Mouse (Mus musculus): ENCODE measurements around the gene Usp2. TPM values are rescaled to one million over a fixed set of nuclear protein-coding genes. Genes with fewer than 3 reads are reported as not detected.
A peak's percentile ranks its signal among the peaks of the same experiment; 100 is the strongest.

Gene Usp2
- polyA plus RNA-seq, 2 experiments = 4.9 to 24.4 TPM

DNA sequence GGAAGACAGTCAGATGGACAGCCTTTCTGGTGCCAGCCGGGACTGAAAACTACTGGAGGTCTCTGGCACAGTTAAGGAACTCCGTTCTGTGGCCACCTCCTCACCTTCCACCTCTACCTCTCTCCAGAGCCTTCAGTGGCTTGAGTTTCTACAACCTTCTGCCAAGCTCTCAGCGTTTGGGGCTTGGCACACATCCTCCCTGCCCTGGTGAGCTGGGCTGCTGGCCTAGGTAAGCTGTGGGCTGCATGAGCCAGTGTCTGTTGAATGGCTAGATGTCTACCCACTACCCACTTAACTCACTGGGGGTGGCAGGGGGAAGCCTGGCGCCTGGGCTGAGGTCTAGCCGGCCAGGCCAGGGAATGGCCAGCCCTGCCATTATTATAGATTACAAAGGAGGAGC, 6.3 kb downstream of the Usp2 start:
- H3K4me3 ChIP-seq (replicated peaks; ENCODE audit: low read length) = no peak overlapping the region
- H3K9me3 ChIP-seq (ENCODE audit: control insufficient read depth, low read length) = no peaks in the 10 kb centered on the region
- no peak overlapping the region for H3K4me2 ChIP-seq (replicated peaks; ENCODE audit: low read depth, low read length, severe bottlenecking)
- 69% methylated on average over 5 of the region's 5 CpGs for WGBS
- no peak overlapping the region for H3K27ac ChIP-seq (replicated peaks; ENCODE audit: low read depth, low read length)
- TF ChIP-seq POLR2A (IDR thresholded peaks at IDR 0.05; ENCODE audit: borderline replicate concordance, extremely low read depth, insufficient read depth, insufficient read length) = no peak
- DNase-seq (ENCODE audit: low spot score) (no peak), ATAC-seq (ENCODE audit: low FRiP score, low read depth) (no peak)
- H3K36me3 ChIP-seq (ENCODE audit: control insufficient read depth, insufficient read depth, low read length) = no peaks in the 10 kb centered on the region
- peaks cover 9% of the 10 kb centered on the region for H3K4me1 ChIP-seq (ENCODE audit: control insufficient read depth, insufficient read depth, low read length)
- no peaks in the 10 kb centered on the region for H3K27me3 ChIP-seq (ENCODE audit: control insufficient read depth, insufficient read depth, low read length)
- no peak overlapping the region for H3K9ac ChIP-seq (ENCODE audit: low read depth, low read length, severe bottlenecking)

DNA sequence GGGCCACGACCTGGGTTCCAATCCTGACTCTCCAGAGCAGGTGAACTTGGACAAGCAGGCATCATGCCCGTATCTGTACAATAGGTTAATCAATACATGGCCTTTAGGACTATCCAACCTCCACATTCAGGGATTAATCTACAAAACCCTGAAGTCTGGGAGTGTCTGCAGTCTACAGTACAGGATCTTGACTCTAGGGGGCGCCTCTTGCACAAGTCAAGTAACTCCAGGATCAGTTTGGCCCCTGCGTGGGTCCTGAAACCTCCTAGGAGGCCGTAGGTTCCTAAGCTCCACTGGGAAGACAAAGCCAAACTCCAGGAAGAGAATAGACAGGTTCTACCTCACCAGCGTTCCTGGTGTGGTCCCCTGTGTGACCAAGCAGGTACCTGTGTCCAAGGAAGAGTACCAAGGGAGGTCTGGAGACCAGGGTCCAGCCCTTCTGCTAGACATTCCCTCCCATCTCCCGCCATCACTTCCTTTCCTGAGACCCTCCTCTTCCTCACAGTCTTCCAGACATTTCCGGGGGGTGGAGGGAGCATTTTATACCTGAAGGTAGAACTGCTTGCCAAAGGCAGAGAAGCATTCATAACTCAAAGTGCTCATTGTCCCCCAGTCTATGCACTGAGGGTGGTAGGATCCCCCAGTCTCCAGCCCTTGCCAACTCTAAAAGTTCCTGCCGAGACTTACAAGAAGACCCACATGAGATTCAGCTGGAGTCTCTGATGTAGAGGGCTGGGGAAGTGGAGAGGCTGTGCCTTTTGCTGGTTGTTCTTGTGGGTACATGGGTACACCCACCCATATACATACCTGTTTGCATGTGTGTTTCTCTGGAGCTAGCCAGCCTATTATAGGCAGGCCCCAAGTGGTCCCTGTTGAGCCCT, 7.8 kb downstream of the Usp2 start:
- no peaks in the 10 kb centered on the region for H3K27me3 ChIP-seq (ENCODE audit: control insufficient read depth, insufficient read depth, low read length)
- no peaks in the 10 kb centered on the region for H3K9me3 ChIP-seq (ENCODE audit: control insufficient read depth, low read length)
- DNase-seq (ENCODE audit: low spot score) (no peak), ATAC-seq (ENCODE audit: low FRiP score, low read depth) (no peak)
- H3K9ac ChIP-seq (ENCODE audit: low read depth, low read length, severe bottlenecking) = no peak overlapping the region
- H3K27ac ChIP-seq (replicated peaks; ENCODE audit: low read depth, low read length) = no peak overlapping the region
- H3K4me3 ChIP-seq (replicated peaks; ENCODE audit: low read length) = no peak overlapping the region
- TF ChIP-seq POLR2A (IDR thresholded peaks at IDR 0.05; ENCODE audit: borderline replicate concordance, extremely low read depth, insufficient read depth, insufficient read length) = no peak
- H3K36me3 ChIP-seq (ENCODE audit: control insufficient read depth, insufficient read depth, low read length) = no peaks in the 10 kb centered on the region
- 63% methylated on average over 9 of the region's 9 CpGs for WGBS
- peaks cover 15% of the 10 kb centered on the region for H3K4me1 ChIP-seq (ENCODE audit: control insufficient read depth, insufficient read depth, low read length)
- no peak overlapping the region for H3K4me2 ChIP-seq (replicated peaks; ENCODE audit: low read depth, low read length, severe bottlenecking)

DNA sequence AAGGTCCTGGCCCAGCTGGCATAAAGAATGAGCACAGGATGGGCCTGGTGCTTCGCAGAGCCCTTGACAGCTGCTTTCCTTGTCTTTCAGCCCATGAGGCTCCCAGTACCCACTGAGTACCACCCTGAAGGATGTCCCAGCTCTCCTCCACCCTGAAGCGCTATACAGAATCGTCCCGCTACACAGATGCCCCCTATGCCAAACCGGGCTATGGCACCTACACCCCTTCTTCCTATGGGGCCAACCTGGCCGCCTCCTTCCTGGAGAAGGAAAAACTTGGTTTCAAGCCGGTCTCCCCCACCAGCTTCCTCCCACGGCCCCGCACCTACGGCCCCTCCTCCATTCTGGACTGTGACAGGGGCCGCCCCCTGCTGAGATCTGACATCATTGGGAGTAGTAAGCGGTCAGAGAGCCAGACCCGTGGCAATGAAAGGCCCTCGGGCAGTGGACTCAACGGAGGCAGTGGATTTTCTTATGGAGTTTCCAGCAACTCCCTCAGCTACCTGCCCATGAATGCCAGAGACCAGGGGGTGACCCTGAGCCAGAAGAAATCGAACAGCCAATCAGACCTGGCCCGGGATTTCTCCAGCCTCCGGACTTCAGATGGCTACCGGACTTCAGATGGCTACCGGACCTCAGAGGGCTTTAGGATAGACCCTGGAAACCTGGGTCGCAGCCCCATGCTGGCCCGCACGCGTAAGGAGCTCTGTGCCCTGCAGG, 8.6 kb downstream of the Usp2 start:
- no peak overlapping the region for H3K4me3 ChIP-seq (replicated peaks; ENCODE audit: low read length)
- H3K4me2 ChIP-seq (replicated peaks; ENCODE audit: low read depth, low read length, severe bottlenecking) = no peak overlapping the region
- H3K4me1 ChIP-seq (ENCODE audit: control insufficient read depth, insufficient read depth, low read length) = peaks cover 17% of the 10 kb centered on the region
- H3K9me3 ChIP-seq (ENCODE audit: control insufficient read depth, low read length) = no peaks in the 10 kb centered on the region
- no peak for ATAC-seq (ENCODE audit: low FRiP score, low read depth)
- DNase-seq (ENCODE audit: low spot score) = no peak
- no peaks in the 10 kb centered on the region for H3K27me3 ChIP-seq (ENCODE audit: control insufficient read depth, insufficient read depth, low read length)
- H3K9ac ChIP-seq (ENCODE audit: low read depth, low read length, severe bottlenecking) = no peak overlapping the region
- no peaks in the 10 kb centered on the region for H3K36me3 ChIP-seq (ENCODE audit: control insufficient read depth, insufficient read depth, low read length)
- no peak for TF ChIP-seq POLR2A (IDR thresholded peaks at IDR 0.05; ENCODE audit: borderline replicate concordance, extremely low read depth, insufficient read depth, insufficient read length)
- no peak overlapping the region for H3K27ac ChIP-seq (replicated peaks; ENCODE audit: low read depth, low read length)
- WGBS = 71% methylated on average over 24 of the region's 24 CpGs

DNA sequence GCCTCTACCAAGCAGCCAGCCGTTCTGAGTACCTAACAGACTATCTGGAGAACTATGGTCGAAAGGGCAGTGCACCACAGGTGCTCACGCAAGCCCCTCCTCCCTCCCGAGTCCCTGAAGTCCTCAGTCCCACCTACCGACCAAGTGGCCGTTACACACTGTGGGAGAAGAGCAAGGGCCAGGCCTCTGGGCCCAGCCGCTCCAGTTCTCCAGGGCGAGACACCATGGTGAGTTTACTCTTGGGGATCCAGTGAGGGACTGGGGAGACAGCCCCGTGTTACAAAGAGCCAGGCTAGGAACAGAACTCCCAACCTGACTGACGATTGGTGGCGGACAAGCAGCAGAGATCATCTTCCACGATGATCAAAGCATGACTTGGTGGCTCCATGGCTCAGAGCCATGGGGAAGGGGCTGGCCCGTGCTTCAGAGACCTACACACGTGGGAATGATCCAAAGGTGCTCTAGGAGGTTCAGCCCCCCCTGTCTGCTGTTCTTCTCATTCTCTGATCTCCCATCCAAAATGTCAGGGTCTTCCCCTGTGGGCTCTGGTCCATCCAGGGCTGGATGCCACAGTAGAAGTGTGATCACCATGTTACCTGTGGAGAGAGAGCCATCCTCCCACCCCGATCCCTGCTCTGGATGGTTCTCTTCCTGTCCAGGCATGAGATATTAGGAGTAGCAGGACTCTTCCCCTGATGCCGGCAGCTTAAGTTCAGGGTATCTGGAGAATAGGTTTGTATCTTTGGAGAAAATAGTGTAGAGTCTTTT, 9.4 kb downstream of the Usp2 start:
- H3K4me3 ChIP-seq (replicated peaks; ENCODE audit: low read length) = no peak overlapping the region
- H3K27me3 ChIP-seq (ENCODE audit: control insufficient read depth, insufficient read depth, low read length) = no peaks in the 10 kb centered on the region
- DNase-seq (ENCODE audit: low spot score) (no peak), ATAC-seq (ENCODE audit: low FRiP score, low read depth) (no peak)
- no peak overlapping the region for H3K4me2 ChIP-seq (replicated peaks; ENCODE audit: low read depth, low read length, severe bottlenecking)
- H3K36me3 ChIP-seq (ENCODE audit: control insufficient read depth, insufficient read depth, low read length) = no peaks in the 10 kb centered on the region
- H3K27ac ChIP-seq (replicated peaks; ENCODE audit: low read depth, low read length) = no peak overlapping the region
- 69% methylated on average over 16 of the region's 16 CpGs for WGBS
- no peaks in the 10 kb centered on the region for H3K9me3 ChIP-seq (ENCODE audit: control insufficient read depth, low read length)
- TF ChIP-seq POLR2A (IDR thresholded peaks at IDR 0.05; ENCODE audit: borderline replicate concordance, extremely low read depth, insufficient read depth, insufficient read length) = no peak
- peaks cover 14% of the 10 kb centered on the region for H3K4me1 ChIP-seq (ENCODE audit: control insufficient read depth, insufficient read depth, low read length)
- H3K9ac ChIP-seq (ENCODE audit: low read depth, low read length, severe bottlenecking) = no peak overlapping the region

DNA sequence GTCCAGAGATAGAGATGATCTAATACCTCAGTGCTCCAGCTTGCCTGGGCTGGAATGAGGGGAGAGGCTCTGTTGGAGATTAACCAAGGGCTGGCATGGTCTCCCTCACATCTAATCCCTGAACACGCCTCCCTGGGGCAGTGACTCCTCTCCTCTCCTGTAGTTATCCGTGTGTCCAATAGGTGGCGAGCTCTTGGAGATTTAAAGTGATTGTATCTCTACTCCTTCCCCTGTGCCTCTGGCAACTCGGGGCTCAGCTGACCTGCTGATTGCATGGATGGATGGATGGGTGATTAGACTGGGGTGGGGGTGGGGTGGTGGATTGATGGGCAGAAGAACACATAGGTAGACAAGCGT, 9.9 kb downstream of the Usp2 start:
- peak; percentile 53 for DNase-seq (ENCODE audit: low spot score)
- ATAC-seq (ENCODE audit: low FRiP score, low read depth) = no peak

More for the DNA sequence above, 9.9 kb downstream of the Usp2 start:
- no peaks in the 10 kb centered on the region for H3K27me3 ChIP-seq (ENCODE audit: control insufficient read depth, insufficient read depth, low read length)
- no peak overlapping the region for H3K9ac ChIP-seq (ENCODE audit: low read depth, low read length, severe bottlenecking)
- TF ChIP-seq POLR2A (IDR thresholded peaks at IDR 0.05; ENCODE audit: borderline replicate concordance, extremely low read depth, insufficient read depth, insufficient read length) = no peak
- peaks cover 17% of the 10 kb centered on the region for H3K4me1 ChIP-seq (ENCODE audit: control insufficient read depth, insufficient read depth, low read length)
- H3K36me3 ChIP-seq (ENCODE audit: control insufficient read depth, insufficient read depth, low read length) = no peaks in the 10 kb centered on the region
- H3K4me3 ChIP-seq (replicated peaks; ENCODE audit: low read length) = no peak overlapping the region
- no peaks in the 10 kb centered on the region for H3K9me3 ChIP-seq (ENCODE audit: control insufficient read depth, low read length)
- no peak overlapping the region for H3K4me2 ChIP-seq (replicated peaks; ENCODE audit: low read depth, low read length, severe bottlenecking)
- no peak overlapping the region for H3K27ac ChIP-seq (replicated peaks; ENCODE audit: low read depth, low read length)
- WGBS = 26% methylated on average over 5 of the region's 5 CpGs
